ENCODE assay signal across 16 mouse cellular contexts in genomic region chr14:32242401-32242800, GRCm38 (mm10). TPM values are rescaled to one million over a fixed set of nuclear protein-coding genes. Genes with fewer than 3 reads are reported as not detected.
DNase-seq lines count a peak whose midpoint lies in the region; ATAC-seq and TF ChIP-seq lines count a peak whose summit lies in the region.
"Had no signal": no experiment of that assay in that cellular context is flagged by ENCODE, and none has a peak within 500 bp of the region (broad histone marks: within the 10 kb centered on the region; RNA-seq: fewer than 3 reads in every experiment).

No protein-coding gene starts in this region.

- ATAC-seq in forebrain, postnatal 0 days = no peak
- ATAC-seq in lung, embryonic 14.5 days (ENCODE audit: insufficient read depth) = no peak
- ATAC-seq in liver, embryonic 11.5 days (replicated peaks; ENCODE audit: low FRiP score) = no peak

- TF ChIP-seq POLR2A in lung, adult 2 months (IDR thresholded peaks at IDR 0.05; ENCODE audit: borderline replicate concordance, extremely low read depth, low read depth, low read length) = no peak

- H3K9ac ChIP-seq in forebrain, postnatal 0 days = no peak overlapping the region
- no peak overlapping the region for H3K9ac ChIP-seq in lung, embryonic 14.5 days
- no peak overlapping the region for H3K9ac ChIP-seq in liver, embryonic 11.5 days (ENCODE audit: low read depth, low read length)
- H3K9ac ChIP-seq: neural tube, embryonic 12.5 days had no signal

- no peak for DNase-seq in forebrain, postnatal 0 days
- no peak for DNase-seq in forebrain, embryonic 10.5 days (ENCODE audit: extremely low spot score, low spot score)
- DNase-seq in lung, embryonic 14.5 days = peak; percentile 3
- no peak for DNase-seq in lung, adult 2 months
- DNase-seq in NIH3T3 (ENCODE audit: low read depth) (peak; percentile 9), liver (no peak)
- peak; percentile 35 for DNase-seq in layer of hippocampus, adult 9-10 months (ENCODE audit: low spot score)
- no peak for DNase-seq in liver, embryonic 11.5 days (ENCODE audit: low spot score)
- DNase-seq: heart, adult 2 months; heart, postnatal 14 days; lung, postnatal 14 days; retina, postnatal 1 day; thymus, postnatal 25 days had no signal

- peaks cover 20% of the 10 kb centered on the region for H3K36me3 ChIP-seq in forebrain, postnatal 0 days (ENCODE audit: insufficient read depth)
- H3K36me3 ChIP-seq in forebrain, embryonic 10.5 days (replicated peaks) = peaks cover 42% of the 10 kb centered on the region
- H3K36me3 ChIP-seq in lung, embryonic 14.5 days (ENCODE audit: insufficient read depth) = peaks cover 34% of the 10 kb centered on the region
- H3K36me3 ChIP-seq in liver, embryonic 11.5 days (ENCODE audit: control insufficient read depth, insufficient read depth, low read length) = peaks cover 5% of the 10 kb centered on the region; the same call in 1 of the 2 replicates

- no peak overlapping the region for H3K4me3 ChIP-seq in forebrain, postnatal 0 days (ENCODE audit: low read depth, low read length)
- no peak overlapping the region for H3K4me3 ChIP-seq in forebrain, embryonic 10.5 days
- no peak overlapping the region for H3K4me3 ChIP-seq in lung, embryonic 14.5 days (ENCODE audit: low read depth, low read length)
- H3K4me3 ChIP-seq in lung, adult 2 months (replicated peaks; ENCODE audit: extremely low read depth, low read depth, low read length) = no peak overlapping the region
- H3K4me3 ChIP-seq in liver, embryonic 11.5 days (ENCODE audit: low read depth, low read length) = no peak overlapping the region
- H3K4me3 ChIP-seq: erythroblast, embryonic 14.5 days; heart, adult 2 months; neural tube, embryonic 12.5 days had no signal

- H3K27ac ChIP-seq in forebrain, postnatal 0 days (ENCODE audit: low read depth, low read length) = no peak overlapping the region
- no peak overlapping the region for H3K27ac ChIP-seq in forebrain, embryonic 10.5 days
- H3K27ac ChIP-seq in lung, embryonic 14.5 days (ENCODE audit: low read depth) = no peak overlapping the region
- no peak overlapping the region for H3K27ac ChIP-seq in liver, embryonic 11.5 days (ENCODE audit: low read depth, low read length)
- H3K27ac ChIP-seq: heart, adult 2 months; neural tube, embryonic 12.5 days had no signal

- no peaks in the 10 kb centered on the region for H3K27me3 ChIP-seq in forebrain, postnatal 0 days (ENCODE audit: insufficient read depth, low read length)
- no peaks in the 10 kb centered on the region for H3K27me3 ChIP-seq in forebrain, embryonic 10.5 days (ENCODE audit: poor library complexity, severe bottlenecking)
- H3K27me3 ChIP-seq in lung, embryonic 14.5 days (ENCODE audit: insufficient read depth, low read length) = no peaks in the 10 kb centered on the region
- H3K27me3 ChIP-seq in liver, embryonic 11.5 days (replicated peaks; ENCODE audit: control insufficient read depth, insufficient read depth, low read length) = no peaks in the 10 kb centered on the region
- H3K27me3 ChIP-seq: neural tube, embryonic 12.5 days had no signal

- H3K4me1 ChIP-seq in forebrain, postnatal 0 days (ENCODE audit: insufficient read depth) = no peaks in the 10 kb centered on the region
- peaks cover 5% of the 10 kb centered on the region for H3K4me1 ChIP-seq in forebrain, embryonic 10.5 days
- H3K4me1 ChIP-seq in lung, embryonic 14.5 days (ENCODE audit: insufficient read depth) = no peaks in the 10 kb centered on the region
- H3K4me1 ChIP-seq in lung, adult 2 months (ENCODE audit: control insufficient read depth, insufficient read depth, low read length) = no peaks in the 10 kb centered on the region; the same call in 1 of the 2 replicates
- H3K4me1 ChIP-seq in liver, embryonic 11.5 days (replicated peaks; ENCODE audit: control insufficient read depth, insufficient read depth, low read length) = no peaks in the 10 kb centered on the region

- peak; percentile 40 for TF ChIP-seq CTCF in forebrain, postnatal 0 days (IDR thresholded peaks at IDR 0.05; ENCODE audit: low read depth)
- TF ChIP-seq CTCF in lung, embryonic 14.5 days (IDR thresholded peaks at IDR 0.05; ENCODE audit: low read depth) = peak; percentile 24; the same call in 1 of the 2 replicates
- no peak for TF ChIP-seq CTCF in lung, adult 2 months (IDR thresholded peaks at IDR 0.05; ENCODE audit: insufficient read depth, low read length)

- H3K9me3 ChIP-seq in forebrain, postnatal 0 days (ENCODE audit: low read length) = no peaks in the 10 kb centered on the region
- H3K9me3 ChIP-seq in forebrain, embryonic 10.5 days = no peaks in the 10 kb centered on the region
- H3K9me3 ChIP-seq in lung, embryonic 14.5 days (ENCODE audit: low read depth, low read length) = no peaks in the 10 kb centered on the region
- H3K9me3 ChIP-seq in liver, embryonic 11.5 days (ENCODE audit: control insufficient read depth, low read length) = no peaks in the 10 kb centered on the region
- H3K9me3 ChIP-seq: neural tube, embryonic 12.5 days had no signal

- no peak overlapping the region for H3K4me2 ChIP-seq in forebrain, postnatal 0 days (ENCODE audit: low read depth)
- no peak overlapping the region for H3K4me2 ChIP-seq in lung, embryonic 14.5 days
- no peak overlapping the region for H3K4me2 ChIP-seq in liver, embryonic 11.5 days
- H3K4me2 ChIP-seq: midbrain, embryonic 11.5 days; neural tube, embryonic 12.5 days had no signal

- 80% methylated on average over 4 of the region's 4 CpGs for WGBS in forebrain, postnatal 0 days
- WGBS in forebrain, embryonic 10.5 days = 83% methylated on average over 4 of the region's 4 CpGs
- WGBS in lung, embryonic 14.5 days = 75% methylated on average over 4 of the region's 4 CpGs
- WGBS in lung, adult 2 months = 80% methylated on average over 4 of the region's 4 CpGs
- 88% methylated on average over 4 of the region's 4 CpGs for WGBS in liver, embryonic 11.5 days

RNA-seq across cellular contexts. Expression of gene Parg, which starts 40.7 kb away (rescaled TPM):
- 46.9 and 56.0 TPM in 2 replicates for total RNA-seq in forebrain, postnatal 0 days (2014; rRNA removed)
- polyA plus RNA-seq in forebrain, postnatal 0 days (2015; fragmentation: Nextera tagmentation; extraction: Ambion mirVana) = 27.8 and 28.9 TPM in 2 replicates
- 45.2 and 51.9 TPM in 2 replicates for polyA plus RNA-seq in forebrain, embryonic 10.5 days (2016; fragmentation: Nextera tagmentation; extraction: Ambion mirVana)
- polyA plus RNA-seq in lung, embryonic 14.5 days (2014; fragmentation: Nextera tagmentation; extraction: Ambion mirVana) = 53.4 and 54.5 TPM in 2 replicates
- 4.1 and 4.9 TPM in 2 replicates for polyA plus RNA-seq in lung, adult 2 months (2012; rRNA removed)
- polyA plus RNA-seq in liver, embryonic 11.5 days (2014; fragmentation: Nextera tagmentation; extraction: Ambion mirVana) = 37.2 and 41.3 TPM in 2 replicates

RNA-seq across cellular contexts. Expression of gene Timm23, which starts 40.7 kb away (rescaled TPM):
- total RNA-seq in forebrain, postnatal 0 days (2014; rRNA removed) = 123 and 160 TPM in 2 replicates
- polyA plus RNA-seq in forebrain, postnatal 0 days (2015; fragmentation: Nextera tagmentation; extraction: Ambion mirVana) = 253 and 292 TPM in 2 replicates
- polyA plus RNA-seq in forebrain, embryonic 10.5 days (2016; fragmentation: Nextera tagmentation; extraction: Ambion mirVana) = 356 and 363 TPM in 2 replicates
- polyA plus RNA-seq in lung, embryonic 14.5 days (2014; fragmentation: Nextera tagmentation; extraction: Ambion mirVana) = 293 and 296 TPM in 2 replicates
- 83.6 and 93.2 TPM in 2 replicates for polyA plus RNA-seq in lung, adult 2 months (2012; rRNA removed)
- 425 and 431 TPM in 2 replicates for polyA plus RNA-seq in liver, embryonic 11.5 days (2014; fragmentation: Nextera tagmentation; extraction: Ambion mirVana)

Comparison
In these comparisons a context has a peak if more than half of its experiments do, and no peak if none do; other contexts are left out.
1. DNase-seq: peak in lung, embryonic 14.5 days (single experiment), NIH3T3 (single experiment) and layer of hippocampus, adult 9-10 months (single experiment); none in forebrain, postnatal 0 days (single experiment), forebrain, embryonic 10.5 days (single experiment), lung, adult 2 months (single experiment), liver (single experiment) and liver, embryonic 11.5 days (single experiment).